Mouse (Mus musculus) olfactory bulb, adult 2 months (tissue): ENCODE data around the gene Ccdc12.

ENCODE experiments used
- CTCF ChIP-seq: fragments of 200-500 bp; IDR thresholded peaks from 2 replicates; pipeline ENCODE4 v1.5.1; 2012; ENCODE audit warnings: low read depth, mild to moderate bottlenecking, low read length, moderate library complexity; ENCODE audit not compliant: insufficient read depth
- POLR2A ChIP-seq: fragments of 200-500 bp; IDR thresholded peaks from 2 replicates; pipeline ENCODE4 v1.6.1; 2012; ENCODE audit warnings: mild to moderate bottlenecking, low read depth, low read length, moderate library complexity; ENCODE audit not compliant: insufficient read depth

GRCm38 (mm10) chr9:110683574-110684099 is 27.3 kb downstream of the Ccdc12 start:
- TF ChIP-seq POLR2A = no peak
- TF ChIP-seq CTCF = no peak
